Mouse (Mus musculus): ENCODE data around the gene Fgfrl1. TPM values are rescaled to one million over a fixed set of nuclear protein-coding genes. Genes with fewer than 3 reads are reported as not detected.

Fgfrl1 gene
- polyA plus RNA-seq, 1 experiment from 2014 or later: 57.6 TPM

DNA sequence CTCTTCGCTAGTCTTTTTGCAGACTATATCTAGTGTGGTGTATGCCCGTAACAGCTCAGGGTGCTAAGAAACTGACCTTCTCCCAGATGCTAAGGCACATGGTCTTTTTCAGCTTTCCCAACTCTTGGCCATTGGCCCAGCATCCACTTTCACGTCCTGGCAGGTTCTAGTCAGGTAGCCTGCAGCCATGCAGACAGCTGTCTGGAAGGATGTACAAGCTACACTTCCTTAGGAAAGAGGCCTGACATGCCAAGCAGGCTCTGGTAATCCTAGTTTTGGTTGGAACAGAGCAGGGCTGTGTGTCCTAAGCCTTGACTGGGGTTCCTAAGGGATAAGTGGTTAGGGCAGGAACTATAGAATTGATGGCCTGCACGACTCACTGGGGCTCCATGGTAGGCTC, 29.4 kb upstream of the Fgfrl1 start:
- DNase-seq (ENCODE audit: low read depth, low spot score) (no peak), ATAC-seq (no peak)
- CTCF ChIA-PET: interaction anchor here (1.2 to 2.7 kb wide), 2 partner anchors 8 to 12 kb away, joined by 4 to 12 read pairs; no protein-coding TSS in a partner anchor
- no peak for TF ChIP-seq CTCF (IDR thresholded peaks at IDR 0.05)
- POLR2A ChIA-PET: no interaction called here
- no peaks in the 10 kb centered on the region for H3K27me3 ChIP-seq
- in situ Hi-C loops (cut with MboI; ENCODE audit: low pct_unique_long_range_greater_than_20kb): loop anchor here (25.0 kb wide), 1 partner anchor 750 kb away; the partner anchor contains the start of gene Rpl5

DNA sequence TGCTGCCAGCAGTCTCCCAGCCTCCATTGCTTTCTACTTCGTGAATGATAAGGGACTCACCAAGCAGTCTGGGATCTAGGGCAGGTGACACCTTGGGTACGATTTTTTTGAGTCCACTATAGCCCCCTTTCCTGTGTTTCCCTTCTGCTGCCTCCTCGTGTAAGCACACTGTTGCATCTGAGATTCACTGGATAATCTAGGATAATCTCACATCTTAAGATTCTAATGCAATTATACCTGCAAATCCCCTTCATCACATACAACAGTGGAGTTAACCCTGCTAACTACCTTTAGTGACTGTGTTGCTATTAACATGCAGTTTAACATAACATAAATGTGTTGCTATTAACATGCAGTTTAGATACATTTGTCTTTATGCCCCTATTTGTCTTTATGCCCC, 27.1 kb upstream of the Fgfrl1 start:
- H3K27me3 ChIP-seq: no peaks in the 10 kb centered on the region
- in situ Hi-C loops (cut with MboI; ENCODE audit: low pct_unique_long_range_greater_than_20kb): loop anchor here (25.0 kb wide), 1 partner anchor 753 kb away; the partner anchor contains the start of gene Rpl5
- no peak for TF ChIP-seq CTCF (IDR thresholded peaks at IDR 0.05)
- CTCF ChIA-PET: interaction anchor here (1.1 to 2.7 kb wide), 3 partner anchors 13 to 235 kb away, joined by 3 to 14 read pairs (median 12); no protein-coding TSS in a partner anchor
- no peak for DNase-seq (ENCODE audit: low read depth, low spot score)
- ATAC-seq: no peak
- POLR2A ChIA-PET: interaction anchor here (1.0 to 1.1 kb wide), 2 partner anchors 14 to 30 kb away, joined by 3 read pairs; no protein-coding TSS in a partner anchor

DNA sequence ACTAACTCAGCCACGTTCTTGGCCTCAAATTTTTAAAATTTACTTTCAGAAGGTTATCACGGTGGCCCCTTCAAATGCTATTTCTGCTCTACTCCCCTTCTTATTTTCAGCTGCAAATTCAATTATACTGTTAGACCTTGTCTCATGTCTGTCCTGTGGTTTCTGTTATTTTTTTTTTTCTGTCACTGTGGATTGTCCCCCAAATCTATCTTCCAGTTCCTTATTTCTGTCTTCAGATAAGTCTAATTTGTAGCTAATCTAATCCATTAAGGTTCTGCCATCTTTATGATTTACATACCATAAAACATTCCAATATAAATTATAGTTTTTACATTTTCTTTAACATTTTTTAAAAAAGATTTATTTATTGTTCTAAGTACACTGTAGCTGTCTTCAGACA, 24.8 kb upstream of the Fgfrl1 start:
- no peak for TF ChIP-seq CTCF (IDR thresholded peaks at IDR 0.05)
- DNase-seq (ENCODE audit: low read depth, low spot score): no peak
- ATAC-seq: no peak
- CTCF ChIA-PET: interaction anchor here (1.0 to 2.3 kb wide), 6 partner anchors 15 to 425 kb away, joined by 3 to 14 read pairs (median 4); partner anchors contain the start of gene Fgfrl1
- no peaks in the 10 kb centered on the region for H3K27me3 ChIP-seq
- POLR2A ChIA-PET: no interaction called here
- in situ Hi-C loops (cut with MboI; ENCODE audit: low pct_unique_long_range_greater_than_20kb): loop anchor here (25.0 kb wide), 1 partner anchor 755 kb away; the partner anchor contains the start of gene Rpl5

DNA sequence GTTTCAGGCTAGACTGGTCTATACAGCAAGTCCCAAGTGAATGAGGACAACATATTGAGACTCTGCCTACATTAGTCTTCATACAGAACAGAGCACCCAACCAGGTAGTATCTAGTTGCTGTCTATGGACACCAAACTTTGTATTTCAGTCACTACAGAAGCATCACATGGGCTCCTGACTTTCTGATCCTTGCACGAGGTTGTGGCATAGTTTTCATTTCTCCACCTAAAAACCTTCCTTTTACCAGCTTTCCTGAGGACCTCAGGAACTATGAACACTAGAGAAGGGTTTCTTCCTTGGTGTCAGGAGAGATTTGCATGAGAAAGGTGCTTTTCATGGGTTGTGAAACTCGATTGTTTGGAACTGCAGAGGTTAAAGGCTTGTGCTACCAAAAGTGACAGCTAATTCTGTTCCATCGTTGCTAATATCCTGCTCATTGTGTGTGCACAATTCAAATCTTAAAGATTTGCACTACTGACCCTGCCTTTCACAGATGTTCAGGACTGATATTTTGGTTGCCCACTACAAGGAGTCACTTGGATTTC, 23.7 kb upstream of the Fgfrl1 start:
- H3K27me3 ChIP-seq: no peaks in the 10 kb centered on the region
- in situ Hi-C loops (cut with MboI; ENCODE audit: low pct_unique_long_range_greater_than_20kb): loop anchor here (25.0 kb wide), 1 partner anchor 756 kb away; the partner anchor contains the start of gene Rpl5
- TF ChIP-seq CTCF (IDR thresholded peaks at IDR 0.05): no peak
- ATAC-seq (peak; percentile 17), DNase-seq (ENCODE audit: low read depth, low spot score) (no peak)
- ChIA-PET CTCF (interaction anchor here (0.5 to 3.5 kb wide), 15 partner anchors 9 to 737 kb away, joined by 3 to 20 read pairs (median 5); partner anchors contain the start of genes Atp5k, Fgfrl1 and Idua), POLR2A (interaction anchor here (1.1 to 1.7 kb wide), 2 partner anchors 9 to 56 kb away, joined by 3 read pairs; no protein-coding TSS in a partner anchor)

DNA sequence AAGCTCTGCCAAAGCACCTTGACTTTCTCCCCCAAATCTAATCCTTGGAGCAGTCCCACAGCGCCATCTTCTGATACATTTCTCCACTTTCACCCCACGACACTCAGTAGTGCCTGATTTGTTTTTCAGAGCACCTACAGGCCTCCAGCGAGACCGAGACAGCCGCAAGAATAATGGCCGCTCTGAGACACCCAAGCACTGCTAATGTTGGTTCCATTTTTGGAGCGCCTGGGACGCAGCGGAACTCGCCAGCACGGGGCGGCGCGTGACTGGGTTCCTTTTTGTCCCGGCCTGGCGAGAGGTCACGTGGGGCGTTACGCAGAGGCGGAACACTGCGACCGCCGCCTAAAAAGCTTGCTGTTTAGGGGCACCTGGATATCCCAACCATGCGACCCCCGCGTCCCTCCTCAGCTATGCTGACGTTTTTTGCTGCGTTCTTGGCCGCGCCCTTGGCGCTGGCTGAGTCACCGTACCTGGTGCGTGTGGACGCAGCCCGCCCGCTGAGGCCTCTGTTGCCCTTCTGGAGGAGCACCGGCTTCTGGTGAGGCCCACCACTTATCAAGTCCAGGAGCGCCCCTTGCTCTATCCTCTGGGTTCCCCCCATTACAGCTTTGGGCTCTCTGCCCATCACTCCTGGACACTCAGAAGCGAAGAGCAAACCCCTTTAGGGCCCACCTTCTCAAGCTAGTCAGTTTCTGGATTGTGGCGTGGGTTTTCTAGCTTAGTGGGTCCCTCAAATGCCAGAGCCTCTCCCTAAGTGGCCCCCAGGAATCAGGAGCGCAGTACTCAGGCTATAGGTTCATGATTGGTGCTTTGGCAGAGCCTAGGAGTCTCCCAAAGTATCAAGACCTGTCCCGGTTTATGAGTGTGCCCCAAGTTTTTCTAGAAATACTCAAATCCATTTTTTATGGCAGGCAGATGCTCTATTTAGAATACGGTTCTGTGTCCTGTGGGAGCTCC, 22.9 kb upstream of the Fgfrl1 start, which contains the start of gene Dgkq:
Gene Dgkq, minus strand, starts transcription at position 696 of the 960 bp plus-strand sequence.
- TF ChIP-seq CTCF (IDR thresholded peaks at IDR 0.05): no peak
- in situ Hi-C loops (cut with MboI; ENCODE audit: low pct_unique_long_range_greater_than_20kb): loop anchor here (25.0 kb wide), 1 partner anchor 757 kb away; the partner anchor contains the start of gene Rpl5
- POLR2A ChIA-PET: interaction anchor here (1.1 to 1.7 kb wide), 3 partner anchors 9 to 55 kb away, joined by 3 read pairs; no protein-coding TSS in a partner anchor
- ATAC-seq: peak; percentile 80
- no peaks in the 10 kb centered on the region for H3K27me3 ChIP-seq
- DNase-seq (ENCODE audit: low read depth, low spot score): no peak
- CTCF ChIA-PET: interaction anchor here (0.5 to 3.5 kb wide), 15 partner anchors 10 to 737 kb away, joined by 3 to 20 read pairs (median 5); partner anchors contain the start of genes Atp5k, Fgfrl1 and Idua

DNA sequence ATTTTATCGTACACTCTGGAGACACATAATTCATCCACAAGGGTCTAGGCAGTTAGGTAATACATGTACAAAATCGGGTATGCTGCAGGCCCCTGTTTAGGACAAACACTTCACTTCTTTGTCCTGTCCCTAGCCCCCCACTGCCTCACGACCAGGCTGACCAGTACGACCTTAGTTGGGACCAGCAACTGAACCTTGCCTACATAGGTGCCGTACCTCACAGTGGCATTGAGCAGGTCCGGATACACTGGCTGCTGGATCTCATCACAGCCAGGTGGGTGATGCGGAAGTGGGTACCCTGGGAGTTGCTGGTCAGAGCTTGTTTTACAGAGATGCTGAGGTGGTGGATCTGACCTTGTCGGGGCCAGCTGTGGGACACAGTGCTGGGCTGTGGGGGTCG, 22.2 kb upstream of the Fgfrl1 start:
- CTCF ChIA-PET: interaction anchor here (0.7 to 3.5 kb wide), 14 partner anchors 8 to 60 kb away, joined by 3 to 20 read pairs (median 6); partner anchors contain the start of gene Idua
- ATAC-seq (no peak), DNase-seq (ENCODE audit: low read depth, low spot score) (no peak)
- no peaks in the 10 kb centered on the region for H3K27me3 ChIP-seq
- POLR2A ChIA-PET: interaction anchor here (1.2 to 1.7 kb wide), 3 partner anchors 21 to 55 kb away, joined by 3 to 5 read pairs (median 3); no protein-coding TSS in a partner anchor
- in situ Hi-C loops (cut with MboI; ENCODE audit: low pct_unique_long_range_greater_than_20kb): loop anchor here (5.0 to 25.0 kb wide), 2 partner anchors 57 to 758 kb away; partner anchors contain the start of gene Rpl5
- TF ChIP-seq CTCF (IDR thresholded peaks at IDR 0.05): no peak

DNA sequence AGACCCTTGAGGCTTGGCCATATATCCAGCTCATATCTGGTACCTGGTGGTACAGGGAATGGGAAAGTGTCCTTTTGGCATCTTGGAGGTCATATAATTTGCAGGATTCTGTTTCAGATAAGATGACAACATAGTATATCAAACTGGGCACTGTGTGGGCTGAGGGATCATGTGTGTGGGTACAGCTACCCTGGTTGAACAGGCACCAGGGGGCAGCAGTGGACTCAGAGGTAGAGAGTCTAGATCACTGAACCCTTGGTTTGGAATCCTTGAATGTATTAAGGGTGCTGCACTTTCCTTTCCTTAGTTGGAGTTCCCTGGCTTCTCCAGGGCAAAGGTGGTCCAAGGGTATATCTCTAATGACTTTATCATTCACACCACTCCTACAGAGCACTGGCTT, 21.4 kb upstream of the Fgfrl1 start:
- no peak for TF ChIP-seq CTCF (IDR thresholded peaks at IDR 0.05)
- DNase-seq (ENCODE audit: low read depth, low spot score) (no peak), ATAC-seq (peak; percentile 48)
- in situ Hi-C loops (cut with MboI; ENCODE audit: low pct_unique_long_range_greater_than_20kb): loop anchor here (5.0 to 25.0 kb wide), 2 partner anchors 57 to 758 kb away; partner anchors contain the start of gene Rpl5
- POLR2A ChIA-PET: interaction anchor here (1.2 to 1.3 kb wide), 2 partner anchors 21 to 23 kb away, joined by 5 read pairs; no protein-coding TSS in a partner anchor
- H3K27me3 ChIP-seq: no peaks in the 10 kb centered on the region
- CTCF ChIA-PET: interaction anchor here (0.7 to 3.5 kb wide), 12 partner anchors 9 to 87 kb away, joined by 3 to 20 read pairs (median 6); partner anchors contain the start of gene Idua

DNA sequence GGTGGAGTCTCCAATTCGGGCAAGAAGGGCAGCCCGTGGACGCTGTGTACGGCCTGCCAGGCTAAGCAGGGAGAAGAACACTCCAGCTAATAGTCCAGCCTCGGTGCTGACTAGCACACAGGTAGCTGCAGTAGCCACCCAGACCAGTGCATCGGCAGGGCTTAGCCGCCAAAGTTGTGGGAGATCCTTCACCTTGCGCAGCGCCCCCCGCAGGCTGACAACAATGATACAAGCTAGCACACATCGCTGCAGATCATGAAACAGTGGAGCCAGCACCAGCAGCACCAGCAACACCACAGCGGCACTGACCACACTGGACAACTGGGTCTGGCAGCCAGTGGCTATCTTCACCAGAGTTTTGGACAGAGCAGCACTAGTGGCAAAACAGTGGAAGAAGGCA, 20.4 kb upstream of the Fgfrl1 start:
- H3K27me3 ChIP-seq: no peaks in the 10 kb centered on the region
- in situ Hi-C loops (cut with MboI; ENCODE audit: low pct_unique_long_range_greater_than_20kb): loop anchor here (5.0 to 25.0 kb wide), 2 partner anchors 56 to 759 kb away; partner anchors contain the start of gene Rpl5
- CTCF ChIA-PET: interaction anchor here (1.1 to 1.7 kb wide), 5 partner anchors 12 to 56 kb away, joined by 3 to 8 read pairs (median 5); no protein-coding TSS in a partner anchor
- ATAC-seq (no peak), DNase-seq (ENCODE audit: low read depth, low spot score) (no peak)
- no peak for TF ChIP-seq CTCF (IDR thresholded peaks at IDR 0.05)
- POLR2A ChIA-PET: interaction anchor here (1.3 kb wide), 1 partner anchor 22 kb away, joined by 5 read pairs; no protein-coding TSS in a partner anchor

DNA sequence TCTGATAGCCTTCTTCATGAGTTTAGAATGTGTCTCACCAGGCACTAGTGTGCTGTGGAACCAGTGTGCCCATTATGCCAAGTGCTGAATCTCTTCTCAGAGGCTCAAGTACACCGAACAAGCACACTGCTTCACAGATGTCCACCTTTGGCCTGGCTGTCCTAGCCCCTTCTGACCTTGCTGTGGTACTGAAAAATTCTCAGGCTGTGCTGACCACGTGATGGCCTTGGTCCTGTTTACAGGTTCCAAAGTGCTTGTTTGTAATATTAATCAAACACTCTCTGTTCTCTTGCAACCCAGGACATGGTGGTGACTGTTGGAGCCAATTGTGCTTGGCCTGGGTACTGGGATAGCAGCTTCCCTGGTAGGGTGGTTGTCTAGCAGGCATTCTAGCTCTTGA, 17.6 kb upstream of the Fgfrl1 start:
- H3K27me3 ChIP-seq: no peaks in the 10 kb centered on the region
- ATAC-seq: no peak
- no peak for TF ChIP-seq CTCF (IDR thresholded peaks at IDR 0.05)
- no peak for DNase-seq (ENCODE audit: low read depth, low spot score)
- in situ Hi-C loops (cut with MboI; ENCODE audit: low pct_unique_long_range_greater_than_20kb): loop anchor here (5.0 to 25.0 kb wide), 2 partner anchors 53 to 762 kb away; partner anchors contain the start of gene Rpl5
- ChIA-PET POLR2A (no interaction called here), CTCF (interaction anchor here (0.9 to 2.5 kb wide), 4 partner anchors 9 to 52 kb away, joined by 3 to 6 read pairs (median 4); partner anchors contain the start of gene Fgfrl1)
